Mouse (Mus musculus): ENCODE data around the gene Met. TPM values are rescaled to one million over a fixed set of nuclear protein-coding genes. Genes with fewer than 3 reads are reported as not detected.

Met gene
- total RNA-seq, 1 experiment from 2014 or later: 1.0 TPM

- no peak for ATAC-seq (replicated peaks; ENCODE audit: insufficient number of reproducible peaks, low FRiP score, low TSS enrichment, poor library complexity, severe bottlenecking)
Observed at GRCm38 (mm10) chr6:17580349-17580748, 116.7 kb downstream of the Met start.

DNA sequence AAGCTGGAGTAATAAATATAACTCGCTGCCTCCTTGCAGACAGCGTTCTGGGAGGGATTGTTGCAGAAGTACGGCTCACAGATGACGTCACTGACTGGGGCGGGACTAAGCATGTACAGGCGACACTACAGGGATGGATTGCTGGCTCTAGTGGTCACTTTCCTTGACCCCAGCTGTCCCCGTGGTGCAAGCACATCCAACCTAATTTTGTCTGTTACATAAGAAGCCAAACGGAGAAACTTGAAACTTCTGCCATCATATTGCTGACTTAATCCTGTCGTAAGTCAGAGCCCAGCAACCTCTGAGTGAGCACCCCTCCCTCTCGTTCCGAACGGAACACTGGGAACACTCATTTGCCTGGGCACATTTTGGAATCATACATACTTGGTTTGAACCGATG is 120.4 kb downstream of the Met start:
- peak; percentile 61; the same call in 1 of the 2 replicates for ATAC-seq (replicated peaks; ENCODE audit: insufficient number of reproducible peaks, low FRiP score, low TSS enrichment, poor library complexity, severe bottlenecking)

- peak; percentile 84 for ATAC-seq (replicated peaks; ENCODE audit: insufficient number of reproducible peaks, low FRiP score, low TSS enrichment, poor library complexity, severe bottlenecking)
Observed at GRCm38 (mm10) chr6:17589049-17589952, 125.7 kb downstream of the Met start.

- ATAC-seq (replicated peaks; ENCODE audit: insufficient number of reproducible peaks, low FRiP score, low TSS enrichment, poor library complexity, severe bottlenecking): no peak
Observed at GRCm38 (mm10) chr6:17589953-17590627, 126.5 kb downstream of the Met start.

GRCm38 (mm10) chr6:17593971-17594370 is 130.4 kb downstream of the Met start:
- ATAC-seq (replicated peaks; ENCODE audit: insufficient number of reproducible peaks, low FRiP score, low TSS enrichment, poor library complexity, severe bottlenecking): no peak

DNA sequence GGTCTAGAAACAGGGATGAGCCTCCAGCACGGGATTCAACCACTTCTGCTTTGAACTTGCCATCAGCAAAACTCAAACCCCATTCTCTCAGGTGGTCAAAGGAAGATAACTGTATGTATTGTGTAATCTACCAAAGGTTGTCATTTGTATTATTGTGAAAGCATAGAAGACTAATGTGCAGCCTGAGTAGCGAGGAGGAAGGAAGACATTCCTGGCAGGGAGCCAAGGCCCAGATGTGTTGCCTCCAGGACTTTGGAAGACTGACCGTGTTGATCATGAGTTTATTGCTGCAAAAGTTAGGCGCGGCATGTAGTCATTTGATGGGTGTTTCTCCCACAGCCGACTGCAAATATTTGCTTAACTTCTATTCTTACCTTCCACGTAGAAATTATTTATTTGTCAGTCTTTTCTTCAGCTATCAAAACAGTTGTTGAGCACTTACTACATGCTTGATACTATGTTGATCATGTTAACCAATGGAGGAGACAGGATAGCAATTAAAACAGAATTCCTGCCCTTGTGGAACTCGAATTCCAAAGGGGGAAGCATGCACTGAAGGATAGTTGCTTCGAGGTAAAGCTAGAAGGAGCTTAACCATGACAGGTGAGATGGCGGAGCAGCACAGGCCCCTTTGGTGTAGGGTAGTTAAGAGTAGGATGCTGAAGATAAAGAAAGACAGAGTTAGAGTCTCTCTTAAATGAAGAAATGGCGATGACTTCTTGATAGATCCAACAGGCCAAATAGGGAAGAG is 132.3 kb downstream of the Met start:
- ATAC-seq (replicated peaks; ENCODE audit: insufficient number of reproducible peaks, low FRiP score, low TSS enrichment, poor library complexity, severe bottlenecking): no peak

DNA sequence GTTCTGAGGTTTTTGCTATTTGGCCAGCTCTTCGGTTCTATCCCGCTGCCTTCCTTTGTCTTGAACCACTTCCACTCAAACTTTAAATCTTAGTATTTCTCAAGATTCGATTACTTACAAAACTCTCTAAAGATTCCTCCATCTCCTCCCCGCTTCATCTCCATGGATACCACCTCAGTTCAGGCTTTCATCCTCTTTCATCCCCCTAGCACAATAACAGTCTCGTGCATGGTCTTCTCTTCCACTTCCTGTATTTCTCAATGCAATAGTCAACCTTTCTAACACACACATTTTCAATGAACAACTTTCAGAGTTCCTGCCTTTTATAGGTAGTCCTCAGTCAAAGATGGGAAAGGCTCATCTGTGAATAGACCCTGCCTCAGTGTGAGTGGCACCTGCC is 135.8 kb downstream of the Met start:
- ATAC-seq (replicated peaks; ENCODE audit: insufficient number of reproducible peaks, low FRiP score, low TSS enrichment, poor library complexity, severe bottlenecking): no peak

DNA sequence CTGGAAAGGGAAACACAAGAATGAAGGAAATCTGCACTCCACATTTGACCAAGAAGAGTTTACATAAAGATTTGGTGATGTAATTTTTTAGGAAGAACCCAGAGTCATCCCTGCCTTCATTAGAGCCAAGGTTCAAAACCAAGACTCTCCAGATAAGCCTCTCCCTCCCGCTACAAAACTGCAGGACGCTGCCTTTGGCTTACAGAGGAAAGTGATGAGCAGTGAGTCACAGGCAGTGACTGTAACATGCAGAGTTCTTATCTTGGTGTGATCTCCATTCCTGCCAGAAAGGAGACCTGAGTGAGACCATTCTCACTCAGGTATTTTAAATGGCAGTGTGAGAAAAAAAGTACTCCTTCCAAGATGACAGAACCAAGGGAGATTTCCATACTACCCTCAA is 137.9 kb downstream of the Met start:
- no peak for ATAC-seq (replicated peaks; ENCODE audit: insufficient number of reproducible peaks, low FRiP score, low TSS enrichment, poor library complexity, severe bottlenecking)

DNA sequence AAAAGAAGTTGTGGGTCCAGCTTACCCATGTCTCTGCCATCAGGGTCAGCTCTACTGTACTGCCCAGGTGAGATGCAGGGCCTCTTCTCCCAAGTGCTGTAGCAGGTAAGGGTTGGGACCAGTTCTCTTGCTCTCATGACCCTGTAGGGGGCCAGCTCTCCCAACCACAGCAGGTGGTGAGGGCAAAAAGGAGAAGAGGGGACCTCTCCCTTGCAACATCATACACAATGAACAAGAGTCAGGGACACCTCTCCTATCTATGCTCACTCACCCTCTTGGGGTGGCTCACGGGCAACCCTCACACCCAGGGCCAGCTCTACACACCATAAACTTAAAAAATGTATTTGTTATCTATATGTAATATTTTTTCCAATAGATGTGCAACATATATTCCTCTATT is 143.3 kb downstream of the Met start:
- no peak for ATAC-seq (replicated peaks; ENCODE audit: insufficient number of reproducible peaks, low FRiP score, low TSS enrichment, poor library complexity, severe bottlenecking)

GRCm38 (mm10) chr6:17611352-17612010 is 147.9 kb downstream of the Met start:
- peak; percentile 88 for ATAC-seq (replicated peaks; ENCODE audit: insufficient number of reproducible peaks, low FRiP score, low TSS enrichment, poor library complexity, severe bottlenecking)

DNA sequence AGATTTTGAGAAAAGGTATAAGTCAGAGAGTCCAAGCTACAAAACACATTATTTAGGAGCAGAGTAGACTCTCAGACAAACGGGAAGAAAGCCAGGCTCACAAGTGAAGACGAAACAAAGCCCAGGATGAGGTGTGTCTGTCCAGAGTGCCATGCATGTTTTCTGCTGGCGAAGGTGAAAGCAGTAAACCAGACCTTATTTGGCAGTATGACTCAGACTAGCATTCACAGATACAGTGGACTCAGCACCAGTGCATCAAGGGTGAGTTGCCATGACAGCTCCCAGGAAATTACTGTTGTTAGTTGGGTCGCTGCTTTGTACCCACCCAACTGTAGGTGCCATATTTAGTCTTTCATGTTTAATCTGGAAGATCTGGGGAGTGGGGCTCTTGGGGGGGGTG is 149.1 kb downstream of the Met start:
- no peak for ATAC-seq (replicated peaks; ENCODE audit: insufficient number of reproducible peaks, low FRiP score, low TSS enrichment, poor library complexity, severe bottlenecking)

DNA sequence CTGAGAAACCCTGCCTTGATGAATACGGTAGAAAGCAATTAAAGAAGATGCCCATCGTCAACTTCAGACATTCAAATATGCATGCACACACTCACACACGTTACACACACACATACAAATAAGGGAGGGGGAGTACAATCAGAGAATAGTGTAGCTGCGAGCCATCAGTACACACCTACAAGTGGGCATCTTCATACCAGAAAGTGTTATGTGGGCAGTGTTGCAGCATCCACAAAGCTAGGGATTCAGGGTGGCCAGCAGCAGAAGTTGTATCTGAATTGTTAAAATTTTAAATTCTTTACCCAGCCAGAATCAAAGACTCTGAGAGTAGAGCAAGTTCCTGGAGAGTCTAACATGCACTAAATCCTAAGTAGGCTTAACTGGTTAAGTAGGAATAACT is 157.2 kb downstream of the Met start:
- ATAC-seq (replicated peaks; ENCODE audit: insufficient number of reproducible peaks, low FRiP score, low TSS enrichment, poor library complexity, severe bottlenecking): no peak

GRCm38 (mm10) chr6:17621436-17621835 is 157.8 kb downstream of the Met start:
- ATAC-seq (replicated peaks; ENCODE audit: insufficient number of reproducible peaks, low FRiP score, low TSS enrichment, poor library complexity, severe bottlenecking): no peak

Other genes with a start within 250 kb of the Met start
- 1.2 to 12.2 TPM (median 3.1 TPM) in 3 replicates for gene Cav2, start 182.6 kb upstream of the Met start, total RNA-seq (2017)
- gene Cav1, start 157.5 kb upstream of the Met start, total RNA-seq (2017): not detected in 3 replicates
- 472 to 775 TPM (median 753 TPM) in 3 replicates for gene Capza2, start 172.4 kb downstream of the Met start, total RNA-seq (2017)
- 5.4 to 24.1 TPM (median 6.7 TPM) in 3 replicates for gene St7, start 229.1 kb downstream of the Met start, total RNA-seq (2017)

Data from monocyte, adult 5-6 weeks (primary cell).